21 mouse cellular contexts compared by ENCODE assay signal in the genomic region with DNA sequence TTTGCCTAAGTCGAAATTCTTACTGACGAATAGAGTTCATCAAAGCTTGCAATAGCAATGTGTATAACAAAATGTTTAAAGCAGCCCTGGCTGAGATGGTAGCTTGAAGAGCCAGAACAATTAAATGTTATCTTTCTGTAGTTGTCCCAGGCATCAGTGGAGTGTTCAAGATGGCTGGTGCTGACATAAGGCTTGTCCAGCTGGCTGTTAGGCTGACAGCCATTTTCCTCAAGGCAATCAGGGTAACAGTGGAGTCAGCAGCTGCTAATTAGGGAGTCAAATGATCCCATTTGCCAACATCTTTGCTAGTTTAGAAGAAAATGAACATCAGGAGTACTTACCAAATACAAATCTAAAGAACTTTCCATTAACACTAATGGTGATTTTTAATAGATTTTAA.
DNase-seq lines count a peak whose midpoint lies in the region; ATAC-seq and TF ChIP-seq lines count a peak whose summit lies in the region.
"Had no signal": no experiment of that assay in that cellular context is flagged by ENCODE, and none has a peak within 500 bp of the region (broad histone marks: within the 10 kb centered on the region; RNA-seq: fewer than 3 reads in every experiment).

No protein-coding gene starts in this region.

- no peaks in the 10 kb centered on the region for H3K27me3 ChIP-seq in cerebellum, adult 2 months (ENCODE audit: control insufficient read depth, insufficient read depth, low read length)
- H3K27me3 ChIP-seq in hindbrain, embryonic 14.5 days (ENCODE audit: control insufficient read depth, insufficient read depth, low read length), result no peaks in the 10 kb centered on the region
- no peaks in the 10 kb centered on the region for H3K27me3 ChIP-seq in hindbrain, embryonic 11.5 days (ENCODE audit: control insufficient read depth, insufficient read depth, low read length)
- no peaks in the 10 kb centered on the region for H3K27me3 ChIP-seq in forebrain, embryonic 15.5 days
- H3K27me3 ChIP-seq: limb, embryonic 15.5 days; neural tube, embryonic 12.5 days had no signal

- H3K27ac ChIP-seq in cerebellum, adult 2 months (ENCODE audit: insufficient read depth, low read length), result no peak overlapping the region
- no peak overlapping the region for H3K27ac ChIP-seq in hindbrain, embryonic 14.5 days
- H3K27ac ChIP-seq in hindbrain, embryonic 11.5 days (ENCODE audit: low read depth, low read length), result no peak overlapping the region
- no peak overlapping the region; the same call in 1 of the 2 replicates for H3K27ac ChIP-seq in forebrain, embryonic 15.5 days (replicated peaks)
- H3K27ac ChIP-seq: limb, embryonic 15.5 days; neural tube, embryonic 12.5 days; stomach, postnatal 0 days had no signal

- peak; percentile 8 to 11 for DNase-seq in cerebellum, adult 2 months
- DNase-seq in cerebellum, adult 8-10 months, result no peak
- peak; percentile 27 for DNase-seq in hindbrain, embryonic 14.5 days (ENCODE audit: low spot score)
- DNase-seq in hindbrain, embryonic 11.5 days (ENCODE audit: low spot score), result no peak
- DNase-seq in layer of hippocampus, adult 9-11 months, result peak; percentile 45
- DNase-seq in kidney, adult 9 months, result no peak
- DNase-seq in thymus, postnatal 10 days (ENCODE audit: low spot score in 2 of 2), result no peak
- DNase-seq: gastrocnemius, postnatal 25 days; heart, postnatal 14 days; kidney, adult 8-10 months; kidney, postnatal 4 days; lung, postnatal 10 days; thymus, postnatal 25 days had no signal

- no peaks in the 10 kb centered on the region for H3K9me3 ChIP-seq in hindbrain, embryonic 14.5 days (ENCODE audit: control insufficient read depth, low read length)
- no peaks in the 10 kb centered on the region for H3K9me3 ChIP-seq in hindbrain, embryonic 11.5 days (ENCODE audit: control insufficient read depth, low read length)
- no peaks in the 10 kb centered on the region for H3K9me3 ChIP-seq in forebrain, embryonic 15.5 days
- H3K9me3 ChIP-seq: G1E; limb, embryonic 15.5 days; neural tube, embryonic 12.5 days had no signal

- no peak for TF ChIP-seq POLR2A in cerebellum, adult 2 months (IDR thresholded peaks at IDR 0.05; ENCODE audit: borderline replicate concordance, insufficient read depth, low read length)

- 79% methylated on average over 2 of the region's 2 CpGs for WGBS in cerebellum, adult 2 months
- WGBS in hindbrain, embryonic 14.5 days, result 87% methylated on average over 2 of the region's 2 CpGs
- WGBS in hindbrain, embryonic 11.5 days, result 89% methylated on average over 2 of the region's 2 CpGs
- WGBS in forebrain, embryonic 15.5 days, result 83% methylated on average over 2 of the region's 2 CpGs

- no peaks in the 10 kb centered on the region for H3K36me3 ChIP-seq in hindbrain, embryonic 14.5 days (replicated peaks; ENCODE audit: control insufficient read depth, insufficient read depth)
- H3K36me3 ChIP-seq in hindbrain, embryonic 11.5 days (ENCODE audit: control insufficient read depth, insufficient read depth, low read length), result no peaks in the 10 kb centered on the region
- H3K36me3 ChIP-seq in forebrain, embryonic 15.5 days, result no peaks in the 10 kb centered on the region
- H3K36me3 ChIP-seq: G1E; limb, embryonic 15.5 days; neural tube, embryonic 12.5 days had no signal

- no peak overlapping the region for H3K9ac ChIP-seq in hindbrain, embryonic 14.5 days
- H3K9ac ChIP-seq in hindbrain, embryonic 11.5 days (ENCODE audit: low read depth, low read length), result no peak overlapping the region
- no peak overlapping the region for H3K9ac ChIP-seq in forebrain, embryonic 15.5 days (replicated peaks)
- H3K9ac ChIP-seq: limb, embryonic 15.5 days; neural tube, embryonic 12.5 days had no signal

- H3K4me3 ChIP-seq in cerebellum, adult 2 months (replicated peaks; ENCODE audit: insufficient read depth, low read depth, low read length), result no peak overlapping the region
- no peak overlapping the region for H3K4me3 ChIP-seq in hindbrain, embryonic 14.5 days (replicated peaks; ENCODE audit: low read length)
- H3K4me3 ChIP-seq in hindbrain, embryonic 11.5 days (ENCODE audit: low read depth, low read length), result no peak overlapping the region
- H3K4me3 ChIP-seq in forebrain, embryonic 15.5 days, result no peak overlapping the region
- H3K4me3 ChIP-seq: erythroblast, embryonic 14.5 days; limb, embryonic 15.5 days; neural tube, embryonic 12.5 days had no signal

- H3K4me1 ChIP-seq in cerebellum, adult 2 months (ENCODE audit: control insufficient read depth, insufficient read depth, low read length), result no peaks in the 10 kb centered on the region
- no peaks in the 10 kb centered on the region for H3K4me1 ChIP-seq in hindbrain, embryonic 14.5 days (replicated peaks; ENCODE audit: control insufficient read depth, insufficient read depth, low read length)
- no peaks in the 10 kb centered on the region for H3K4me1 ChIP-seq in hindbrain, embryonic 11.5 days (replicated peaks; ENCODE audit: control insufficient read depth, insufficient read depth, low read length)
- no peaks in the 10 kb centered on the region for H3K4me1 ChIP-seq in forebrain, embryonic 15.5 days
- H3K4me1 ChIP-seq: limb, embryonic 15.5 days; neural tube, embryonic 12.5 days had no signal

- TF ChIP-seq CTCF in cerebellum, adult 2 months (IDR thresholded peaks at IDR 0.05; ENCODE audit: borderline replicate concordance, insufficient read depth, low read depth, low read length), result no peak

- H3K4me2 ChIP-seq in hindbrain, embryonic 14.5 days (replicated peaks), result no peak overlapping the region
- H3K4me2 ChIP-seq in hindbrain, embryonic 11.5 days (replicated peaks; ENCODE audit: low read depth, low read length), result no peak overlapping the region
- H3K4me2 ChIP-seq in forebrain, embryonic 15.5 days (replicated peaks), result no peak overlapping the region
- H3K4me2 ChIP-seq: heart, embryonic 11.5 days; limb, embryonic 15.5 days; neural tube, embryonic 12.5 days had no signal

- 0 out of 2 replicates have a peak, but pooled peaks have one; percentile 43 for ATAC-seq in hindbrain, embryonic 14.5 days (ENCODE audit: low FRiP score)
- ATAC-seq in hindbrain, embryonic 11.5 days (ENCODE audit: low FRiP score), result no peak
- peak; percentile 79 for ATAC-seq in forebrain, embryonic 15.5 days (replicated peaks)
- ATAC-seq: CD4-positive, CD25-positive, alpha-beta regulatory T cell, adult 4 months had no signal

Comparison
In these comparisons a context has a peak if more than half of its experiments do, and no peak if none do; other contexts are left out.
1. DNase-seq: peak in cerebellum, adult 2 months (2 of 2), hindbrain, embryonic 14.5 days (single experiment) and layer of hippocampus, adult 9-11 months (single experiment); none in cerebellum, adult 8-10 months (single experiment), hindbrain, embryonic 11.5 days (single experiment), kidney, adult 9 months (single experiment) and thymus, postnatal 10 days (0 of 2).